Mouse (Mus musculus): Measurements from ENCODE around the gene Ccser1. TPM values are rescaled to one million over a fixed set of nuclear protein-coding genes. Genes with fewer than 3 reads are reported as not detected.

The Ccser1 gene
- polyA plus RNA-seq, 1 experiment from 2014 or later: not detected

DNA sequence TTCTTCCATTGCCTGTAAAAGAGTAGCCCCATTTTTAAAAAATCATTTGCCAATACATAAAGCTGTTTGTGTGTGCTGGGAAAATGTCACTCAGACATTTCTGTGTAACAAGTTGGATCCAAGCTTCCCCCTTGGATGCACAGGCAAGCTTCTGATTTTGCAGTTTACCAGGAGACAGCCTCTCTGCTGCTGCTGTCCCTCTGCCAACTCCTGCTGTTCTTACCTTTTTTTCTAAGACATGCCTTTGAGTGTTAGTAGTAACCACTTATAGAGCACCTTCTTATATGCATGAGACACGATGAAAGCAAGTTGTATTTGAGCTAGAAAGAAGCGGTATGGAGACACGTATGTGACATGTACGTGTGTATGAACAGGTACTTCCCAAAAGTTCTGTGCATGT is 120.3 kb downstream of the Ccser1 start:
- H3K79me2 ChIP-seq (ENCODE audit: inconsistent target): no peaks in the 10 kb centered on the region
- H3K36me3 ChIP-seq (ENCODE audit: inconsistent target): no peaks in the 10 kb centered on the region
- H3K4me3 ChIP-seq (ENCODE audit: inconsistent target): no peak overlapping the region
- 95% methylated on average over 4 of the region's 4 CpGs for WGBS (ENCODE audit: missing documents)
- no peak overlapping the region for H3K27ac ChIP-seq

DNA sequence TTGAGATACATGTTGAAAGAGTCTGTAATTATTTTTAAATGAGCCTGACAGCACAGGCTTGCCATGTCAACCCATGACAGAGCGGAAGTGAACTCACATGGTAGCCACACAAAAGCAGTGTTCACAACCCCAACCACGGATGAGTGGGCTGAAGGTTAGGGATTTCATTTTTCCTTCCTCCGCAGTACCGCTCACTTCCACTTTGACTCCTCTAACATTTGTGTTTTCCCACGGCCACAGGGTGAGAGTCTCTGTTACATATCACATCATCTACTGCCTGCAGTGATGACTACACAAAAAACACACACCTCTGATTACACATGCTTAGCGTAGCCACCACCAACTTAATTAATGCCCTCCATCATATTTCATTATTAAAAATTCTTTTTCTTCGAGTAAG is 120.9 kb downstream of the Ccser1 start:
- Histone ChIP-seq H3K4me3 (ENCODE audit: inconsistent target) (no peak overlapping the region), H3K36me3 (ENCODE audit: inconsistent target) (no peaks in the 10 kb centered on the region), H3K27ac (no peak overlapping the region), H3K79me2 (ENCODE audit: inconsistent target) (no peaks in the 10 kb centered on the region)
- 66% methylated on average over 7 of the region's 7 CpGs for WGBS (ENCODE audit: missing documents)

DNA sequence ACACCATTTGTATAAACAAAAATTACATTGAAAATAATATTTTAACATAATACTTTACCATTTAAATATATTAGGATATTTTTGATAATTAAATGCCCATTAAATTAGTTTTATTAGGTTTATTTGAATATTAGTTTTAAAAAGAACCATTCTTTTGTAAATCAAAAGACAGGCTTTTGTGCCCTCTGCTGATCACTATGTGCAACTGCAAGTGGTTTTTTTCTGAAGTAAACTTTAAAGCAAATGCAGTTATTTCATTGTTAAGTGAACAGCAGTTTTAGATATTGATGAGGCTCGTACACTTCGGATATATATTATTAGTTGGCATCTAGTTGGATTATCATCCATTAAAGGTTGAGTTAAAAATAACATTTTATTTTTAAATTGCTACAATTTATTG is 121.5 kb downstream of the Ccser1 start:
- 7% methylated on average over 2 of the region's 2 CpGs for WGBS (ENCODE audit: missing documents)

DNA sequence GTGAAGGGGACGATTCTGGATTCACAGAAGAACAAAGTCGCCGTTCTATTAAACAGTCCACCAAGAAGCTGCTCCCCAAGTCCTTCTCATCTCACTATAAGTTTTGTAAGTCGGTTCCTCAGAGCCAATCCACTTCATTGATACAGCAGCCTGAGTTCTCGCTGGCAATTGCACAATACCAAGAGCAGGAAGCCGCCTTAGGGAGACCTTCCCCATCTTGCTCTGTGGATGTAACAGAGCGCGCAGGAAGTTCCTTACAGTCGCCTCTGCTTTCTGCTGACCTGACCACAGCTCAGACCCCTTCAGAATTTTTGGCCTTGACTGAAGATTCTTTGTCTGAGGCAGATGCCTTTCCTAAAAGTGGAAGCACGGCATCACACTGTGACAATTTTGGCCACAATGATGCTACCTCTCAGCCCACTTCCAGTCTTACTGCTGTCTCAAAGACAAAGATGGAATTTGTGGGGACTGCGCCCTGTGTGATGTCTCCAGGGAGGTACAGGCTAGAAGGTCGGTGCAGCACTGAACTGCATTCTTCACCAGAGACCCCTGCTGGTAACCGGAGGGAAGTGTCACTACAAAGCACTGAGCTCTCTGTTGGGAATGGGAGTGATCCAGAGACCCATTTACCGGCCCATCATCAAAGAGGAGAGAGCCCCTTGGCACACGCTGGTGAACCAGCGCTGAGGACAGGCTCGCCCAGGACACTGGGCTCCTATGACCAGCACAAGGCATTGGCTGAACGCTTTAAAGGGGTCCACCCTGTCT is 131.4 kb downstream of the Ccser1 start:
- H3K27ac ChIP-seq: no peak overlapping the region
- WGBS (ENCODE audit: missing documents): 76% methylated on average over 18 of the region's 18 CpGs
- H3K36me3 ChIP-seq (ENCODE audit: inconsistent target): no peaks in the 10 kb centered on the region
- no peak overlapping the region for H3K4me3 ChIP-seq (ENCODE audit: inconsistent target)
- no peaks in the 10 kb centered on the region for H3K79me2 ChIP-seq (ENCODE audit: inconsistent target)

More for the DNA sequence above, 121.5 kb downstream of the Ccser1 start:
- Histone ChIP-seq H3K79me2 (ENCODE audit: inconsistent target) (no peaks in the 10 kb centered on the region), H3K4me3 (ENCODE audit: inconsistent target) (no peak overlapping the region), H3K27ac (no peak overlapping the region), H3K36me3 (ENCODE audit: inconsistent target) (no peaks in the 10 kb centered on the region)

DNA sequence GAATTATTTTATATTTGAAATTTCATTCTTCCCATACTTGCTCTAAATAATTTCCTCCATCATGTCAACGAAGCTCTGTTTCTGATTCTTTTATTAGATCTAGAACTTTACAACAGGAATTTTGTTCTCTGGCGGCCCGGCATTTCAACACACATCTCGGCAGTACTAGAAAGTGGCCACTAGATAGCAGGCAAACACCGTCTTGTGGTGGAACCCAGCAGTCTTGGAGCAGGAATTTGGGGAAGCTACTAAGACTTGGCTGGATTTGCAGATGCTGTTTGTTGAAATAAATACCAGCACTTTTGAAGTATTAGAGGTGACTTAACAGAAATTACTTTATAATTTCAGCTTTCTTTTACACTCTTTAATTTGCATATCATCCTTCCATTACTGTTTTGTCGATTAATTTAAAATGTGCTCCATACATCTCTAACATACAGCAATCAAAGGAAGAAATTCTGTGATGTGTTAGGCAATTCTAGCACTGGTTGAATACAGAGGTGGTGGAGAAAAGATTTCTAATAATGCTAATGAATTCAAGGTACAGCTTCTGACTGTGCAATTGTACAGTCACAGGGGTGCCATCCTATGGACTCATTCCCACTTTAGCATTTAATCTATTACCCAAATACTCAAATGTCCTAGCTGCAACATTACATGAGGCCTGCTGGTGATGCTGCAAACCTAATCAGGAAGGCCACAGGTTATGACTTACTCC is 135.9 kb downstream of the Ccser1 start:
- Histone ChIP-seq H3K36me3 (ENCODE audit: inconsistent target) (no peaks in the 10 kb centered on the region), H3K4me3 (ENCODE audit: inconsistent target) (no peak overlapping the region), H3K79me2 (ENCODE audit: inconsistent target) (no peaks in the 10 kb centered on the region), H3K27ac (no peak overlapping the region)
- 36% methylated on average over 6 of the region's 6 CpGs for WGBS (ENCODE audit: missing documents)

DNA sequence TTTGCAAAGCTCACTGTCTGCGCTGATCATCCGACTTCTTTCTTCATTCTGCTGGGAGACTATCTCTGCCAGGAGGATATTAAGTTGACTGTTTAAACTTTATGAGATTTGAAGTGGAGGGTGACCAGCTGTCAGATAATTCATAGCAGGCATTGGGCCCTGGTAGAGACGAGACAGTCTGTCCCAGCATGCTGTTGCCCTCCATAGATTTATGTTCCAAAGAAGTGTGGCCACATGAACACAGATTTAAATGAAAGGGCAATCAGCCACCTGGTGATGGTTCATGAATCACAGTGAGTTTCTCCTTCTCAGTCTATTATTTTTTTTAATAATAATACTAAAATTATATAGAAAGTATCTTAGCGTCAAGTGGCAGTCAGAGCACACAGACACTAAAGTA is 140.7 kb downstream of the Ccser1 start:
- no peak overlapping the region for H3K27ac ChIP-seq
- H3K79me2 ChIP-seq (ENCODE audit: inconsistent target): no peaks in the 10 kb centered on the region
- 92% methylated on average over 4 of the region's 4 CpGs for WGBS (ENCODE audit: missing documents)
- no peak overlapping the region for H3K4me3 ChIP-seq (ENCODE audit: inconsistent target)
- H3K36me3 ChIP-seq (ENCODE audit: inconsistent target): no peaks in the 10 kb centered on the region

DNA sequence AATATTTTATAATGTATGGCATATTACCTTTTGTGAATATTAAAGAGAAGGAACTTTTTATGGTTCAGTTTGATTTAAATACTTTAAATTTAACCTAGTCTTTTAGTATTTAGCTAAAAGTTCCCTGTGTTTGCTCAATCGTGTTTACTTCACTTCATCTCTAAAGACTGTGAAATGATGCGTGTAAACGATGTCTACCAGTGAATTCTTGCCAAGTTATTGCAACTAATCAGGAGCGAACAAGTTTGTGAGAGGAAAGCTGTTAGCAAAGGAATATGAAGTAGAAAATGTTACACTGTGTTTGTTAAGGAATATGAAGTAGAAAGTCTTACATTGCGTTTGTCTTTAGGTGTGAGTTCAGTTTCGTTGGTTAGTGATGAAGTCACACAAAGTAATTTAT is 142.2 kb downstream of the Ccser1 start:
- H3K36me3 ChIP-seq (ENCODE audit: inconsistent target): no peaks in the 10 kb centered on the region
- no peaks in the 10 kb centered on the region for H3K79me2 ChIP-seq (ENCODE audit: inconsistent target)
- WGBS (ENCODE audit: missing documents): 85% methylated on average over 6 of the region's 6 CpGs
- no peak overlapping the region for H3K27ac ChIP-seq
- H3K4me3 ChIP-seq (ENCODE audit: inconsistent target): no peak overlapping the region

DNA sequence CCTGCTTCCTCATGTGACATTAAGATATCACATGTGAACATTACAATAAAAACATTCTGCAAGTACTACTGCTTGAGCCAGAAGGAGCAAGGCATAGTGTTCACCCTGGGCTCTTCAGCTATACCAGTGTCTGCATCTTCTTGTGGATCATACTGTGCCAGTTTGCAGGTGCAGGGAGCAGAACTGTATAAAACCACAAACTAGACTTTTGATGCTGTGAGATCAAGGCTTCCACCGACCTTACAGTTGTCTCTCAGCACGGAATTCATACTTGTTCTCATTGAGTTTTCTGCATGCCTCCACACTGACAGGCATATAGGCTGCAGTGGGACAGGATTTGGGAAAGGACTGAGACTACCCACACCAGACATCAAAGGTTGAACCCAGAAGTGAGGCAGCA is 146.0 kb downstream of the Ccser1 start:
- H3K27ac ChIP-seq: no peak overlapping the region
- H3K79me2 ChIP-seq (ENCODE audit: inconsistent target): no peaks in the 10 kb centered on the region
- no peak overlapping the region for H3K4me3 ChIP-seq (ENCODE audit: inconsistent target)
- WGBS (ENCODE audit: missing documents): 92% methylated on average over 2 of the region's 2 CpGs
- no peaks in the 10 kb centered on the region for H3K36me3 ChIP-seq (ENCODE audit: inconsistent target)

DNA sequence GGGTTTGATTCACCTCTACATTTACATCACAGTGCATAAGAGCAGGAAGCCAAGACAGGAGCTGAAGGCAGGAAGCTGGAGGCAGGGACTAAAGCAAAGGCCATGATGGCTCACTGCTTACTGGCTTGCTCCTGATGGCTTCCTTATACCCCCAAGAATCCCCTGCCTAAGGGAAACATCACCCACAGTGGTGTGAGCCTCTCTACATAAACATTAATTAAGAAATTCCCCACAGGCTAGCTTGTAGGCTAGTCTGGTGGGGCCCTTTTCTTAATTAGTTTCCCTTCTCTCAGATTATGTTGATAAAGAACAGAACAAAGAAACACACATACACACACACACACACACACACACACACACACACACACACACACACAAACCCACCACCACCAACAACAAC is 148.9 kb downstream of the Ccser1 start:
- no peaks in the 10 kb centered on the region for H3K79me2 ChIP-seq (ENCODE audit: inconsistent target)
- H3K4me3 ChIP-seq (ENCODE audit: inconsistent target): no peak overlapping the region
- H3K27ac ChIP-seq: no peak overlapping the region
- no peaks in the 10 kb centered on the region for H3K36me3 ChIP-seq (ENCODE audit: inconsistent target)

DNA sequence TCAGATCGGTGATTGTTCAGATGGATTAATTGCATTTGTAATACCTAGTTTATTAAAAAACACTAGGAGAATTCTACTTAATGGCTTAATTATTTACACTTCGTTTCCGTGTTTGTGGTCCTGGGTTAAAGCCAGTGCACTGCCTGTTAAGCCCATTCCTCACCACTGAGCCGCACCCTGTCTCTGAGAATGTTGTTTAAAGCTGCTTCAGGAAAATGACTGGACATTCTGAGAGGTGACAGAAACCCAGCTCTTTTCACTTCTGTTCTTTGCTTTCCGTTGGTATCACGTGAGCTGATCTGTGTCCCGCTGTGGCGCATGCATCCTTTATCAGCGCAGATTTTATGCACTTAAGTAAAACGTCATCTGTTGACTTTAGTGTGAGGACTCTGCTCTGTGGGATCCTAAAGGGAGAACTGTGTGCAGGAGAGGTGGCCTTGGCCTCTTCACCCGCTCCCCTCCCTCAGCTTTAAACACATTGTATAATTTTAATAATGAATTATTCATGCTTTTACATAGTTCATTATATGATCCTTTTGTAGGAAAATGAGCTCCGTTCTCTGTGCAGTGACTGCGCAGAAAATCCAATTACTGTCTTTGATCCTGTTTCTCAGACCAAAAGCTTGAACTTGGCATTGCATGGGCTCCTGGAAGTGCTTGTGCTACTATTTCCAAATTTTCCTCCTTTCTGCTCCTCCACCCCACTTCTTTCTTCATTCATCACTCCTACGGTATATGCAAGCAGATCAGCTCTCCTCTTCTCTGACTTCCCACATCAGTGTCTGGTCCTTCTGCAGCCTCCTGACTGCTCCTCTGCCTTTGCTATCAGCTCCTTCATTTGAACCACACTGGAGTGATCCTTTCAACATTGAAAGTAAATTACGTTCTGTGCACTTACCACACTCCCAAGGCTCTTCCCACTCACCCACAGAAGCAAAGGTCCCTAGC is 149.7 kb downstream of the Ccser1 start:
- Histone ChIP-seq H3K27ac (no peak overlapping the region), H3K36me3 (ENCODE audit: inconsistent target) (no peaks in the 10 kb centered on the region), H3K79me2 (ENCODE audit: inconsistent target) (no peaks in the 10 kb centered on the region), H3K4me3 (ENCODE audit: inconsistent target) (no peak overlapping the region)
- 90% methylated on average over 14 of the region's 15 CpGs for WGBS (ENCODE audit: missing documents)

DNA sequence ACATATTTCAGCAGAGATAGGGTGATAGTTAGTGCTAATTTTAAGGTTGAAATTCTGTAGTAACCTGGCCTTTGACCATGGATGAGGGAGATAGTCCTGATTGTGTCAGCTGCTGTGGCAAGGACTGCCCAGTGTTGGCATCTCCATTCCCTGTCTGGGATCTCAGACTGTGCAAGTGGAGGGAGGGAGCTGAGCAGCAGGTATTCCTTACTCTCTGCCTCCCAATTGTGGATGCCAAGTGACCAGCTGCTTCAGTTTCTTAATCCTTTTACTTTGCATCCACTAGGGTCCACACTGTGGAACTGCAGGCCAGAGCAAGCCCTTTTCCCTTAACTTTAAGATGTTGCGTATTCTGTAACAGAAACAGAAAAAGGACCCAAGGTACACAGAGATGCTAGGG is 154.3 kb downstream of the Ccser1 start:
- Histone ChIP-seq H3K4me3 (ENCODE audit: inconsistent target) (no peak overlapping the region), H3K79me2 (ENCODE audit: inconsistent target) (no peaks in the 10 kb centered on the region), H3K27ac (no peak overlapping the region), H3K36me3 (ENCODE audit: inconsistent target) (no peaks in the 10 kb centered on the region)
- 88% methylated on average over 1 of the region's 1 CpGs for WGBS (ENCODE audit: missing documents)

DNA sequence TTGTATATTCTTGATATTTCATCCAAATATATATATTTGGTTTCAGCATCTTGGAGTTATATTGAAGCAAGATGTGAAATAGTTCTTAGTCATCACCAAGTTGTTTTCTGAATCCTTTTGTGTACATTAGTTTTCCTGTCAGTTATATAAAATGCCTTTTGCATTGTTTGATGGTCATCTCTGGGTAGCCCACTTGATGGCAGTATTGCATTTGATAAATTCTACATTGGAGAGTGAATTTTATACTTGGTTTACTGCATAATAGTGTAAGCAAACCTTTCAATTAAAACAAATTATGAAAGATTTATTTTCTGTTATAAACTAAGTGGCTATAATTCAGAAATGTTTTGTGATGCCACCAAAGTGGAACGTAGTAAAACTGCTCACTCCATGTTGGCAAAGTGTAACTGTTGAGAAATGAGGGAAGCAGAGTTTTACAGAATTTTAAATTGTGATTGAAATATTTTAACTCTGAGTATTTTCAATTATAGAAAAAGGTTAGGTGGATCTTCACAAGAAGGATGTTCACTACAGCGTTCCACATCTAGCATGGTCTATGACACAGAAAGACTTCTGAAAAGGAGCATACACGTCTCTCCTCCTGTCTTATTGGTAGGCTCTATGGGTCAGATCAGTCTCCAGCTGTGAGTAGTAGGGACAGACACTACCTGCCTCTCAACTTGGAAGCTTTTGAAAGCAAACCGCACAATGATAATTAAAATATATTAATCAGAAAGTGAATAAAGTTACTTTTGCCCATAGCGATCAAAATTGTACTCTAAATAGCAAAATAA is 167.1 kb downstream of the Ccser1 start:
- 91% methylated on average over 5 of the region's 5 CpGs for WGBS (ENCODE audit: missing documents)
- Histone ChIP-seq H3K4me3 (ENCODE audit: inconsistent target) (no peak overlapping the region), H3K36me3 (ENCODE audit: inconsistent target) (no peaks in the 10 kb centered on the region), H3K27ac (no peak overlapping the region), H3K79me2 (ENCODE audit: inconsistent target) (no peaks in the 10 kb centered on the region)

DNA sequence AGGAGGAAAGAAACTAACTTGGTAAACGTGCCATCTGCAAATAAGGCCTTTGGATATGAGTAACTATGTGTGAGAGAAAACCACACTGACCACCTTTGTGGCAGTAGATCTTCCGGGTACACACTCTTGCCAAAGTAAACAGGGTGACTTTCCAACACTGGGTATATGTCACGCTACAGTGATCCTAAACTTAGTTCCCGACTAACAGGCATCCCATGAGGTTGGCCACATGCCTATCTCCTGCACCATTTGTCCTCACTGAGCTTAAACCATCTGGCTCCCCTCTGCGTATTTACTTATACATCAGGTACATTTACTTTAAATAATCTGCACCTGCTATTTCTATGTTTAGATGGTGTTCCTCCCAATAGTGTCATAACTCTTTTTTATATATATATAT is 183.6 kb downstream of the Ccser1 start:
- Histone ChIP-seq H3K36me3 (ENCODE audit: inconsistent target) (no peaks in the 10 kb centered on the region), H3K27ac (no peak overlapping the region), H3K4me3 (ENCODE audit: inconsistent target) (no peak overlapping the region), H3K79me2 (ENCODE audit: inconsistent target) (no peaks in the 10 kb centered on the region)
- WGBS (ENCODE audit: missing documents): 89% methylated on average over 5 of the region's 5 CpGs

DNA sequence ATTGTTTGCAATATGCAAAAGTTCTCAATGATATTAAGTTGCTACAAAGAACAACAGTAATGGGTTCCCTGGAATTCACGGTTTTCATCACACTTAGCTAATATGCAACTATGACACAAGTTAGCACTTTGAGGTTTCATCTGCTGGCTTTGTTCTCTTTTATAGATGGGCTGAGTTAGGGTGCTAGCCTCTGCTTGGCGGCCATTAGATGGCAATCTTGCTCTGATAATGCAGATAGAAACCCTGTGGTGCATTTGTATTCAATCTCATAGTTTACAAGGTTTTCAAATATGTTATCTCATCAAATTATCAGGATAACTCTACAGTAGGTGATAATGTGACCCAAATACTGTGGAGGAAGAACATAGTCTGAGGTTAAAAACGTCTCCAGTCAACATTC is 202.4 kb downstream of the Ccser1 start:
- Histone ChIP-seq H3K4me3 (ENCODE audit: inconsistent target) (no peak overlapping the region), H3K36me3 (ENCODE audit: inconsistent target) (no peaks in the 10 kb centered on the region), H3K79me2 (ENCODE audit: inconsistent target) (no peaks in the 10 kb centered on the region), H3K27ac (no peak overlapping the region)
- WGBS (ENCODE audit: missing documents): 34% methylated on average over 3 of the region's 3 CpGs

Measured in macrophage (primary cell).